Mouse (Mus musculus): Measurements from ENCODE around the gene Phf14. TPM values are rescaled to one million over a fixed set of nuclear protein-coding genes. Genes with fewer than 3 reads are reported as not detected.

Gene Phf14
- polyA plus RNA-seq, 1 experiment from 2014 or later: 125 TPM

- Histone ChIP-seq H3K27me3 (ENCODE audit: control insufficient read depth, insufficient read depth, low read length) (no peaks in the 10 kb centered on the region), H3K27ac (ENCODE audit: low read depth, low read length) (no peak overlapping the region), H3K4me3 (ENCODE audit: low read depth, low read length) (no peak overlapping the region), H3K9me3 (ENCODE audit: control insufficient read depth, low read length) (no peaks in the 10 kb centered on the region), H3K9ac (replicated peaks; ENCODE audit: low read depth, low read length) (no peak overlapping the region), H3K36me3 (ENCODE audit: control insufficient read depth, insufficient read depth, low read length) (no peaks in the 10 kb centered on the region), H3K4me1 (ENCODE audit: control insufficient read depth, insufficient read depth, low read length) (peaks cover 3% of the 10 kb centered on the region; the same call in 1 of the 2 replicates), H3K4me2 (ENCODE audit: low read depth, low read length) (no peak overlapping the region)
- no peak for ATAC-seq (ENCODE audit: low read depth)
- WGBS: 93% methylated on average over 2 of the region's 2 CpGs
These were observed 161.7 kb downstream of the Phf14 start for GRCm38 (mm10) chr6:12069357-12069756.

GRCm38 (mm10) chr6:12074599-12074998 is 167.0 kb downstream of the Phf14 start:
- H3K4me2 ChIP-seq (ENCODE audit: low read depth, low read length): no peak overlapping the region
- no peak overlapping the region for H3K27ac ChIP-seq (ENCODE audit: low read depth, low read length)
- no peaks in the 10 kb centered on the region for H3K9me3 ChIP-seq (ENCODE audit: control insufficient read depth, low read length)
- H3K27me3 ChIP-seq (ENCODE audit: control insufficient read depth, insufficient read depth, low read length): no peaks in the 10 kb centered on the region
- no peak overlapping the region for H3K4me3 ChIP-seq (ENCODE audit: low read depth, low read length)
- peaks cover 3% of the 10 kb centered on the region; the same call in 1 of the 2 replicates for H3K4me1 ChIP-seq (ENCODE audit: control insufficient read depth, insufficient read depth, low read length)
- ATAC-seq (ENCODE audit: low read depth): peak; percentile 70
- no peak overlapping the region for H3K9ac ChIP-seq (replicated peaks; ENCODE audit: low read depth, low read length)
- H3K36me3 ChIP-seq (ENCODE audit: control insufficient read depth, insufficient read depth, low read length): no peaks in the 10 kb centered on the region
- 36% methylated on average over 5 of the region's 5 CpGs for WGBS

GRCm38 (mm10) chr6:12077338-12077737 is 169.7 kb downstream of the Phf14 start:
- Histone ChIP-seq H3K27ac (ENCODE audit: low read depth, low read length) (no peak overlapping the region), H3K9me3 (ENCODE audit: control insufficient read depth, low read length) (no peaks in the 10 kb centered on the region), H3K36me3 (ENCODE audit: control insufficient read depth, insufficient read depth, low read length) (peaks cover 5% of the 10 kb centered on the region; the same call in 1 of the 2 replicates), H3K4me1 (ENCODE audit: control insufficient read depth, insufficient read depth, low read length) (peaks cover 3% of the 10 kb centered on the region; the same call in 1 of the 2 replicates), H3K4me2 (ENCODE audit: low read depth, low read length) (no peak overlapping the region), H3K4me3 (ENCODE audit: low read depth, low read length) (no peak overlapping the region), H3K9ac (replicated peaks; ENCODE audit: low read depth, low read length) (no peak overlapping the region), H3K27me3 (ENCODE audit: control insufficient read depth, insufficient read depth, low read length) (no peaks in the 10 kb centered on the region)
- 55% methylated on average over 7 of the region's 7 CpGs for WGBS
- ATAC-seq (ENCODE audit: low read depth): no peak

GRCm38 (mm10) chr6:12077880-12078618 is 170.4 kb downstream of the Phf14 start:
- Histone ChIP-seq H3K9me3 (ENCODE audit: control insufficient read depth, low read length) (no peaks in the 10 kb centered on the region), H3K4me2 (ENCODE audit: low read depth, low read length) (no peak overlapping the region), H3K27ac (ENCODE audit: low read depth, low read length) (no peak overlapping the region), H3K27me3 (ENCODE audit: control insufficient read depth, insufficient read depth, low read length) (no peaks in the 10 kb centered on the region), H3K9ac (replicated peaks; ENCODE audit: low read depth, low read length) (no peak overlapping the region), H3K4me1 (ENCODE audit: control insufficient read depth, insufficient read depth, low read length) (peaks cover 3% of the 10 kb centered on the region; the same call in 1 of the 2 replicates), H3K36me3 (ENCODE audit: control insufficient read depth, insufficient read depth, low read length) (peaks cover 5% of the 10 kb centered on the region; the same call in 1 of the 2 replicates), H3K4me3 (ENCODE audit: low read depth, low read length) (no peak overlapping the region)
- WGBS: 64% methylated on average over 8 of the region's 8 CpGs
- no peak for ATAC-seq (ENCODE audit: low read depth)

GRCm38 (mm10) chr6:12079260-12079659 is 171.7 kb downstream of the Phf14 start:
- WGBS: 91% methylated on average over 4 of the region's 4 CpGs
- Histone ChIP-seq H3K9me3 (ENCODE audit: control insufficient read depth, low read length) (no peaks in the 10 kb centered on the region), H3K4me1 (ENCODE audit: control insufficient read depth, insufficient read depth, low read length) (peaks cover 1% of the 10 kb centered on the region; the same call in 1 of the 2 replicates), H3K4me2 (ENCODE audit: low read depth, low read length) (no peak overlapping the region), H3K4me3 (ENCODE audit: low read depth, low read length) (no peak overlapping the region), H3K27ac (ENCODE audit: low read depth, low read length) (no peak overlapping the region), H3K9ac (replicated peaks; ENCODE audit: low read depth, low read length) (no peak overlapping the region), H3K36me3 (ENCODE audit: control insufficient read depth, insufficient read depth, low read length) (peaks cover 5% of the 10 kb centered on the region; the same call in 1 of the 2 replicates), H3K27me3 (ENCODE audit: control insufficient read depth, insufficient read depth, low read length) (no peaks in the 10 kb centered on the region)
- ATAC-seq (ENCODE audit: low read depth): no peak

GRCm38 (mm10) chr6:12080423-12080822 is 172.8 kb downstream of the Phf14 start:
- WGBS: 58% methylated on average over 5 of the region's 5 CpGs
- Histone ChIP-seq H3K27ac (ENCODE audit: low read depth, low read length) (no peak overlapping the region), H3K4me1 (ENCODE audit: control insufficient read depth, insufficient read depth, low read length) (no peaks in the 10 kb centered on the region), H3K9me3 (ENCODE audit: control insufficient read depth, low read length) (no peaks in the 10 kb centered on the region), H3K27me3 (ENCODE audit: control insufficient read depth, insufficient read depth, low read length) (no peaks in the 10 kb centered on the region), H3K9ac (replicated peaks; ENCODE audit: low read depth, low read length) (no peak overlapping the region), H3K36me3 (ENCODE audit: control insufficient read depth, insufficient read depth, low read length) (peaks cover 5% of the 10 kb centered on the region; the same call in 1 of the 2 replicates), H3K4me3 (ENCODE audit: low read depth, low read length) (no peak overlapping the region), H3K4me2 (ENCODE audit: low read depth, low read length) (no peak overlapping the region)
- ATAC-seq (ENCODE audit: low read depth): no peak

- Histone ChIP-seq H3K4me1 (ENCODE audit: control insufficient read depth, insufficient read depth, low read length) (no peaks in the 10 kb centered on the region), H3K27ac (ENCODE audit: low read depth, low read length) (no peak overlapping the region), H3K36me3 (ENCODE audit: control insufficient read depth, insufficient read depth, low read length) (peaks cover 5% of the 10 kb centered on the region; the same call in 1 of the 2 replicates), H3K9me3 (ENCODE audit: control insufficient read depth, low read length) (no peaks in the 10 kb centered on the region), H3K4me2 (ENCODE audit: low read depth, low read length) (no peak overlapping the region), H3K4me3 (ENCODE audit: low read depth, low read length) (no peak overlapping the region), H3K9ac (replicated peaks; ENCODE audit: low read depth, low read length) (no peak overlapping the region), H3K27me3 (ENCODE audit: control insufficient read depth, insufficient read depth, low read length) (no peaks in the 10 kb centered on the region)
- no peak for ATAC-seq (ENCODE audit: low read depth)
- WGBS: 95% methylated on average over 2 of the region's 2 CpGs
These were observed 174.1 kb downstream of the Phf14 start for GRCm38 (mm10) chr6:12081722-12082121.

GRCm38 (mm10) chr6:12082125-12082524 is 174.5 kb downstream of the Phf14 start:
- 78% methylated on average over 2 of the region's 2 CpGs for WGBS
- H3K9me3 ChIP-seq (ENCODE audit: control insufficient read depth, low read length): no peaks in the 10 kb centered on the region
- ATAC-seq (ENCODE audit: low read depth): no peak
- no peak overlapping the region for H3K9ac ChIP-seq (replicated peaks; ENCODE audit: low read depth, low read length)
- H3K27ac ChIP-seq (ENCODE audit: low read depth, low read length): no peak overlapping the region
- H3K4me1 ChIP-seq (ENCODE audit: control insufficient read depth, insufficient read depth, low read length): no peaks in the 10 kb centered on the region
- H3K4me2 ChIP-seq (ENCODE audit: low read depth, low read length): no peak overlapping the region
- no peak overlapping the region for H3K4me3 ChIP-seq (ENCODE audit: low read depth, low read length)
- H3K27me3 ChIP-seq (ENCODE audit: control insufficient read depth, insufficient read depth, low read length): no peaks in the 10 kb centered on the region
- peaks cover 5% of the 10 kb centered on the region; the same call in 1 of the 2 replicates for H3K36me3 ChIP-seq (ENCODE audit: control insufficient read depth, insufficient read depth, low read length)

- no peak overlapping the region for H3K9ac ChIP-seq (replicated peaks; ENCODE audit: low read depth, low read length)
- H3K4me2 ChIP-seq (ENCODE audit: low read depth, low read length): no peak overlapping the region
- H3K36me3 ChIP-seq (ENCODE audit: control insufficient read depth, insufficient read depth, low read length): peaks cover 5% of the 10 kb centered on the region; the same call in 1 of the 2 replicates
- H3K27me3 ChIP-seq (ENCODE audit: control insufficient read depth, insufficient read depth, low read length): no peaks in the 10 kb centered on the region
- H3K27ac ChIP-seq (ENCODE audit: low read depth, low read length): no peak overlapping the region
- WGBS: 78% methylated on average over 6 of the region's 6 CpGs
- ATAC-seq (ENCODE audit: low read depth): no peak
- H3K4me3 ChIP-seq (ENCODE audit: low read depth, low read length): no peak overlapping the region
- no peaks in the 10 kb centered on the region for H3K9me3 ChIP-seq (ENCODE audit: control insufficient read depth, low read length)
- no peaks in the 10 kb centered on the region for H3K4me1 ChIP-seq (ENCODE audit: control insufficient read depth, insufficient read depth, low read length)
These were observed 175.1 kb downstream of the Phf14 start for GRCm38 (mm10) chr6:12082531-12083216.

Measured in neural tube, embryonic 14.5 days (tissue).